Mouse (Mus musculus) hindbrain, postnatal 0 days (tissue): ENCODE data around the gene Mcm5. TPM values are rescaled to one million over a fixed set of nuclear protein-coding genes. Genes with fewer than 3 reads are reported as not detected.
A peak's percentile ranks its signal among the peaks of the same experiment; 100 is the strongest.

ENCODE experiments used
- ATAC-seq: fragments of 200-750 bp; cut with Nextera tagmentation; 2 replicates; pipeline ENCODE4 v1.8.0; 2017; ENCODE audit warnings: mild to moderate bottlenecking, moderate TSS enrichment, moderate library complexity
- DNase-seq: peaks from one replicate; pipeline ENCODE4 v3.0.0-alpha.2; 2015; ENCODE audit warnings: low spot score
- H3K27ac ChIP-seq: fragments of 300-500 bp; sonication (generic); 2 replicates; pipeline ENCODE4 v1.5.1; 2014; ENCODE audit warnings: mild to moderate bottlenecking
- H3K27me3 ChIP-seq: fragments of 300-500 bp; sonication (generic); 2 replicates; pipeline ENCODE4 v1.6.1; 2014; ENCODE audit warnings: low read length, mixed read lengths; ENCODE audit not compliant: insufficient read depth
- H3K36me3 ChIP-seq: fragments of 300-500 bp; sonication (generic); 2 replicates; pipeline ENCODE4 v1.6.1; 2014; ENCODE audit warnings: low read length, mixed read lengths; ENCODE audit not compliant: insufficient read depth
- H3K4me1 ChIP-seq: fragments of 300-500 bp; sonication (generic); 2 replicates; pipeline ENCODE4 v1.6.1; 2014; ENCODE audit warnings: antibody characterized with exemption, low read length, mixed read lengths; ENCODE audit not compliant: insufficient read depth
- H3K4me2 ChIP-seq: fragments of 300-500 bp; sonication (generic); 2 replicates; pipeline ENCODE4 v1.6.1; 2014; ENCODE audit warnings: low read depth, mild to moderate bottlenecking, low read length, moderate library complexity, mixed read lengths
- H3K4me3 ChIP-seq: fragments of 300-500 bp; sonication (generic); 2 replicates; pipeline ENCODE4 v1.5.1; 2014; ENCODE audit warnings: low read length
- H3K9ac ChIP-seq: fragments of 300-500 bp; sonication (generic); replicated peaks from 2 replicates; pipeline ENCODE4 v1.6.1; 2014; ENCODE audit warnings: mild to moderate bottlenecking, low read length, moderate library complexity, mixed read lengths
- H3K9me3 ChIP-seq: fragments of 300-500 bp; sonication (generic); 2 replicates; pipeline ENCODE4 v1.6.1; 2016; ENCODE audit warnings: low read length, mixed read lengths
- CTCF ChIP-seq: IDR thresholded peaks from 2 replicates; pipeline ENCODE4 v1.5.1; 2016; ENCODE audit warnings: antibody characterized with exemption, control low read depth, low read depth
- WGBS: fragments of 180-500 bp; shearing (Covaris S2); extraction: QIAGEN DNeasy Blood & Tissue Kit; methylation state at CpG from one replicate; pipeline ENCODE4 v1.1.7; 2014; 5-methylcytosine and 5-hydroxymethylcytosine counted together
- polyA plus RNA-seq: library from polyadenylated mRNA; unstranded; fragments of >200 nt; fragmentation: Nextera tagmentation; extraction: Ambion mirVana; gene quantifications from 2 replicates; pipeline ENCODE4 v1.2.1, GENCODE M21; 2015
- total RNA-seq: library from RNA; depleted of rRNA; stranded (reverse); fragments of >200 nt; gene quantifications from 2 replicates; pipeline ENCODE4 v1.2.3, GENCODE M21; 2014

Gene Mcm5
- total and polyA plus RNA-seq, 2 experiments from 2014 or later = 27.7 to 43.0 TPM

DNA sequence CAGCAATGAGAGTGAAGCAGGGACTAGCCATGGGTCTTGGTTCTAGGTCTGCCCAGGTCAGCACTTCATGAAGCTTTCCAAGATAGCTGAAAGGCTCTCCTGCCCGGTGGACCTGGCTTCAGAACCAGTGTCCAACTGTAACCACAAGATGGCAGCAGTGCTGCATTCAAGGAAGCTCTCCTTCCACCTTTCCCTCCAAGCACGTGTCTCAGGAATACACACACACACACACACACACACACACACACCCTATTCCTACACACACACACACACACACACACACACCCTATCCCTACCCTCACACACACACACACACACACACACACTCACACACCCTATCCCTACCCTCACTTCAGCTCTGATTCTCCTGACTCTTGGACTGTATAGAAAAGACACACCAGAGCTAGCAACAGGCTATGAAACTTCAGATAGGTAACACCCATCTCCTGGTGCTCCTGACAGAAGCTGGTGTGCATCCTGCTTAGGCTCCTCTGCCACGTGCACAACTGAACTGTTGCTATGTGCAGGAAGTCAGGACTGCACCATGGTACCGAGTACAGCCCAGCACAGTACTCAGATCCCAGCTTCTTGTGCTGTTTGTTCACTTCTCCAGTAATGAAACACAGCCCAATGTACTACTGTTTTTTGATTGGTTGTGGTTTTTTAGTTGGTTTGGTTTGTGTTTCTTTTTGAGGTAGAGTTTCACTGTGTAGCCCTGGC is 37.6 kb upstream of the Mcm5 start:
- H3K27me3 ChIP-seq = no peaks in the 10 kb centered on the region
- TF ChIP-seq CTCF = peak; percentile 99
- no peak overlapping the region for H3K9ac ChIP-seq
- no peak overlapping the region for H3K4me2 ChIP-seq
- no peak overlapping the region for H3K4me3 ChIP-seq
- DNase-seq (peak; percentile 90), ATAC-seq (peak; percentile 88)
- H3K9me3 ChIP-seq = no peaks in the 10 kb centered on the region
- WGBS = 30% methylated on average over 4 of the region's 4 CpGs
- no peak overlapping the region for H3K27ac ChIP-seq
- no peaks in the 10 kb centered on the region for H3K36me3 ChIP-seq
- H3K4me1 ChIP-seq = no peaks in the 10 kb centered on the region

GRCm38 (mm10) chr8:75074876-75075275 is 34.5 kb upstream of the Mcm5 start:
- TF ChIP-seq CTCF = no peak
- Histone ChIP-seq H3K9ac (no peak overlapping the region), H3K36me3 (no peaks in the 10 kb centered on the region), H3K9me3 (no peaks in the 10 kb centered on the region), H3K4me3 (no peak overlapping the region), H3K4me1 (no peaks in the 10 kb centered on the region), H3K27ac (no peak overlapping the region), H3K4me2 (no peak overlapping the region), H3K27me3 (no peaks in the 10 kb centered on the region)
- ATAC-seq (no peak), DNase-seq (no peak)
- 44% methylated on average over 1 of the region's 1 CpGs for WGBS

GRCm38 (mm10) chr8:75078215-75078614 is 31.2 kb upstream of the Mcm5 start:
- Histone ChIP-seq H3K4me3 (no peak overlapping the region), H3K36me3 (no peaks in the 10 kb centered on the region), H3K4me2 (no peak overlapping the region), H3K27me3 (no peaks in the 10 kb centered on the region), H3K27ac (no peak overlapping the region), H3K4me1 (no peaks in the 10 kb centered on the region), H3K9me3 (no peaks in the 10 kb centered on the region), H3K9ac (no peak overlapping the region)
- ATAC-seq (no peak), DNase-seq (no peak)
- 87% methylated on average over 1 of the region's 1 CpGs for WGBS
- TF ChIP-seq CTCF = no peak

- no peak for TF ChIP-seq CTCF
- H3K4me1 ChIP-seq = no peaks in the 10 kb centered on the region
- no peaks in the 10 kb centered on the region for H3K9me3 ChIP-seq
- no peak overlapping the region for H3K27ac ChIP-seq
- DNase-seq = no peak
- WGBS = 95% methylated on average over 9 of the region's 9 CpGs
- no peak overlapping the region for H3K4me2 ChIP-seq
- H3K9ac ChIP-seq = no peak overlapping the region
- H3K36me3 ChIP-seq = no peaks in the 10 kb centered on the region
- no peak overlapping the region for H3K4me3 ChIP-seq
- ATAC-seq = no peak
- no peaks in the 10 kb centered on the region for H3K27me3 ChIP-seq
Observed at GRCm38 (mm10) chr8:75078851-75079250, 30.5 kb upstream of the Mcm5 start.

- no peaks in the 10 kb centered on the region for H3K4me1 ChIP-seq
- ATAC-seq (no peak), DNase-seq (no peak)
- no peaks in the 10 kb centered on the region for H3K9me3 ChIP-seq
- H3K27me3 ChIP-seq = no peaks in the 10 kb centered on the region
- H3K4me3 ChIP-seq = no peak overlapping the region
- H3K9ac ChIP-seq = no peak overlapping the region
- H3K27ac ChIP-seq = no peak overlapping the region
- H3K4me2 ChIP-seq = no peak overlapping the region
- 75% methylated on average over 9 of the region's 9 CpGs for WGBS
- TF ChIP-seq CTCF = no peak
- H3K36me3 ChIP-seq = no peaks in the 10 kb centered on the region
Observed at GRCm38 (mm10) chr8:75081364-75082040, 27.9 kb upstream of the Mcm5 start.

- no peak overlapping the region for H3K4me3 ChIP-seq
- H3K4me2 ChIP-seq = no peak overlapping the region
- WGBS = 82% methylated on average over 6 of the region's 6 CpGs
- no peaks in the 10 kb centered on the region for H3K27me3 ChIP-seq
- no peaks in the 10 kb centered on the region for H3K9me3 ChIP-seq
- H3K4me1 ChIP-seq = no peaks in the 10 kb centered on the region
- H3K27ac ChIP-seq = no peak overlapping the region
- TF ChIP-seq CTCF = no peak
- ATAC-seq (no peak), DNase-seq (no peak)
- H3K36me3 ChIP-seq = no peaks in the 10 kb centered on the region
- no peak overlapping the region for H3K9ac ChIP-seq
Observed at GRCm38 (mm10) chr8:75082181-75082805, 27.1 kb upstream of the Mcm5 start.
